Mouse (Mus musculus): ENCODE measurements at regions not wholly inside any gene's neighbourhood (a gene's known extent, or its start where the extent isn't known, plus 50 kb on each side); places are given as distances from the start of the nearest gene placed in this dataset.

- TF ChIP-seq MAFK (IDR thresholded peaks at IDR 0.05; ENCODE audit: insufficient replicate concordance, low read length) (no peak), CHD2 (IDR thresholded peaks at IDR 0.05; ENCODE audit: low read length) (no peak), POLR2A (IDR thresholded peaks at IDR 0.05; ENCODE audit: low read depth, low read length) (no peak), MAX (IDR thresholded peaks at IDR 0.05; ENCODE audit: low read length) (no peak), IRF4 (IDR thresholded peaks at IDR 0.05; ENCODE audit: low read depth, low read length) (no peak), CTCF (conservative IDR thresholded peaks at IDR 0.05 in 1 of 2, IDR thresholded peaks at IDR 0.05 in 1 of 2; ENCODE audit: low read depth in 2 of 2, low read length in 2 of 2) (no peak), SMC3 (IDR thresholded peaks at IDR 0.05; ENCODE audit: low read depth, low read length) (no peak), NELFE (IDR thresholded peaks at IDR 0.05; ENCODE audit: low read depth, low read length) (no peak), JUN (IDR thresholded peaks at IDR 0.05; ENCODE audit: insufficient read depth, low read depth, low read length) (no peak), E2F4 (IDR thresholded peaks at IDR 0.05; ENCODE audit: insufficient replicate concordance, low read depth, low read length) (no peak), TCF12 (IDR thresholded peaks at IDR 0.05; ENCODE audit: low read depth, low read length) (no peak), MXI1 (IDR thresholded peaks at IDR 0.05; ENCODE audit: low read depth, low read length) (no peak)
Observed at GRCm38 (mm10) chr10:55892606-55893005, 214.1 kb upstream of the Msl3l2 start.

Measured in CH12.LX (cell line).